Mouse (Mus musculus) spleen, postnatal 4 days (tissue): Measurements from ENCODE around the gene Hadhb.
A peak's percentile ranks its signal among the peaks of the same experiment; 100 is the strongest.

Experiments used
- DNase-seq, 2 experiments: peaks; one replicate each; pipeline ENCODE4 v3.0.0; 2022; ENCODE audit warnings: low spot score in 2 of 2

Hadhb gene

DNA sequence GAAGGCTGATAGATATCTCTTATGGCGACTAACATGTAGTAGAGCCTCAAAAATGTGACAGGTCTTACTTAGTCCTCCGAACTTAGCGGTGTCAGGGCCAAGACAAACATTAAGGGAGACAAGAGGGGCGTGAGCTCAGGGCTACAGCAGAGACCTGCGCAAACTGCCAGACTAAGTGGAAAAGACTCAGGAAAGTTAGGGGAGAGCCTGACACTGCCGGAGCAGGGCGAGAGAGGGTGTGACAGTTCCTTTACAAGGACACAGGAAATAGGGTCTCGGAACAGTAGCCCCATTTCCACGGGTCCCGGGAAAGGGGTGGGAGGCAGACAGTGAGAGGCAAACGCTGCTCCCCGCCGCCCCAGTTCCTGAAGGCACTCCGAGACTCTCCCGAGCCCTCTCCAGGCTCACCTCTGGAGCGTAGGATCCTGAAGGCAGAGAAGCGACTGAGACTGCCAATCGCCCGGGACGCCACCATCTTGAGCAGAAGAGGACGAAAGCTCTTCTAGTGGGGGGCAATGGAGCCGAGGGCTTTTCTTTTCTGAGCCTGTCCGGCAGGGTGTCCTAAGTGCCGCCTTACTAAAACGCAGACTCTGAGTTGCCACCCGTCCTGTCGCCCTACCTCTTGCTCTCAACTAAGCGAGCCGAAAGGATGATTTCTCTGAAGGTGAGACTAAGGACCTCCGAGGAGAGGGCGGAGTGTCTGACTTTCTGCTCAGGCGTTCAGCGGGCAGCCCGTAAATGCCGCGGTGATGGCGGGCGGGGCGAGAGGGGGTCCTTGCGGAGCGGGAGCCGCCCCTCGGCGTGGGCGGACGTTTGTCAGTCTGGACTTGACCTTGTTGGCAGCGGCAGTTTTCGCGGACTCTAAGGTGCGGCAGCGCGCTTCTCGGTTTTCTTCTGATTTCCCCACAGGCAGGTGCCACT, at the start of gene Hadhb, which contains the start of gene Hadha:
Hadhb (plus strand) TSS at position 775 of the 921 bp plus-strand sequence.
Hadha (minus strand) TSS at position 689 of the 921 bp plus-strand sequence.
- peak; percentile 94 to 98 for DNase-seq

GRCm38 (mm10) chr5:30105668-30106300, 49.3 kb upstream of the Hadhb start, which contains the start of gene 3110082J24Rik:
Gene 3110082J24Rik, minus strand, starts transcription at chr5:30106086.
- peak in 1 of 2 experiments; percentile 11 for DNase-seq

GRCm38 (mm10) chr5:30106756-30107155, 48.3 kb upstream of the Hadhb start:
- DNase-seq = no peak

GRCm38 (mm10) chr5:30107186-30107585, 47.9 kb upstream of the Hadhb start:
- DNase-seq = no peak

DNA sequence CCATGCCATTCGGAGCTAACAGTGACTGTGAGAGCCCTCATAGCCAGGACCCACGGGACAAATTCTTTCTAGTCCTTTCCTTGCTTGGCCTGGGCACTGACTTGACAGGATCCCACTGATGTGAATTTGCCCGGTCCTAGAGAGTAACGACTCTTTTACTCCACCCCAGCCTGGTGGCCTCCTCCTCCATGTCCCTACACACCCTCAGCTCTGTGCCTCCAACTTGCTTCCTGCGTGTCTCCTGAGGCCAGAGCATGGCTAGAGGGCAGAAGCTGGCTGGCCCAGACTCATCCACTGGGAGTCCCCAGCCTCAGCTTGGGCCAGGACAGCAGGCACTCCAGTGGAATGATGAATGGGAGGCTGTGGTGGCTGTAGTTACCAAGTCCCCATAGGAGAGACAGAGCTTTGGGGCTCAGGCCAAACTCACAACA, 47.4 kb upstream of the Hadhb start:
- DNase-seq = no peak

DNA sequence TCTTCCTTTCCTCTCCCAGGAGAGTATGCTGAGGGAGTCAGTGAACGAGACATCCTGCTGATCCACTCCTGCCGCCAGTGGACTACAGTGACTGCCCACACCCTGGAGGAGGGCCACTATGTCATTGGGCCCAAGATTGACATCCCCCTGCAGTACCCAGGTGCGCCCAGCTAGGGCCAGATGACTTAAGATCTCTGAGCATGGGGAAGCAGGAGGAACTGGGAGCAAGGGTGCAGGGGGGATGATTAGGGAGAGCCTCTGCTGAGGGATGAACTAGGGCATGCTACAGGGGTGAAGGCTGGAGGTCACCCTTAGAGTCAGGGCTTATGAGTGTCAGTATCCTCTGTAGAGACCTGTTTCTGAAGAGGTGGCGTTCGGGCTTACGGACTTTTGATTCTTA, 46.8 kb upstream of the Hadhb start:
- DNase-seq = no peak

GRCm38 (mm10) chr5:30109899-30110298, 45.1 kb upstream of the Hadhb start:
- DNase-seq = no peak

DNA sequence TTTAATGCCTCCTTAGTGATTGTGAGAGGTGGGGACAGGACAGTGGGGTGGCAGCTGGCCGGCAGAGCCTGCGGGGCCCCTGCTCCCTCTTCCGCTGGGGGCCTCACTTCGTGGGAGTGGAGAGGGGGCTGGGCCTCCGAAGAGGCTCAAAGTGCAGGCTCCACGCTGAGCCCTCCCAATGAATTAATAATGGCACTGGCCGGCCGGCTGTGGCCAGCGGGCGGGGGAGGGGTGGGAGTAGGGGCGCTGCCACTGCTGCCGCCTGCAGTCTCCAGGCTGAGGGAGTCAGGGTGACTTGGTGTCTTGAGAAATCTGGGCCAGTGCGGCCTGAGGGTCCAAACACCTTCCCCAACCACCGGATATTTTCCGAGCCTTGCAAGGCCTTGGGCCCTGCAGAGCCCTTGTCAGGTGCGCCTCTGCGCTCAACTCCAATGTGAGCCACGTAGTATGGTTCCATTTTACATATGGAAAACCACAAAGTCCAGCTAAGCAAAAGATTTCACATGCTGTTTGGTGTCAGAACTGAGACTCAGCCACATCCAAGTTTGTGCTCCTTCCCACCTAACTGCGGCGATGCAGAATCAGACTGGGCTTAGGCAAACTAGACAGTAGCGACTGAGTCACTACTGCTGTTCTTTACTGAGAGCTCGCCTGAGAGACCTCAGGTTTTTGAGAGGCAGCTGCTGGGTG, 44.5 kb upstream of the Hadhb start:
- DNase-seq = no peak

GRCm38 (mm10) chr5:30111126-30111525, 43.9 kb upstream of the Hadhb start:
- DNase-seq = no peak

DNA sequence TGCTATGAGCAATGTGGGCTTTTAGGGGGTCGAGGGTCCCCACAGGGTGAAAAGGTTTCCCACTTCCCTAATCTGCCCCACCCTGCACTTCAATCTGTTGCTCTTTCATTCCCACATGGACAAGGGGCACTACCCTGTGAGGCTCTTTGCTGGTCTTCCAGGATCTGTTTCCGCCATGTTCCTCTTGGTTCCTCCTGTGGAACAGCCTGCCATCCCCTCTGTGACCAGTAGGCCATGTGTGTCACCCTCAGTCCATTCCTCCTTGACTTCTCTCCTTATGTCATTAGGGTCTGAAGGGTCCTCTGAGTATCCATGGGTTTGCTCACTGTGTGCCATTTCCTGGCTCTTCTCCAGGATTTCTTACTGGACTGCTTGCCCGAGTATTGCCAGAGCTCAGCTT, 43.3 kb upstream of the Hadhb start:
- no peak for DNase-seq

GRCm38 (mm10) chr5:30112533-30113068, 42.4 kb upstream of the Hadhb start:
- no peak for DNase-seq

DNA sequence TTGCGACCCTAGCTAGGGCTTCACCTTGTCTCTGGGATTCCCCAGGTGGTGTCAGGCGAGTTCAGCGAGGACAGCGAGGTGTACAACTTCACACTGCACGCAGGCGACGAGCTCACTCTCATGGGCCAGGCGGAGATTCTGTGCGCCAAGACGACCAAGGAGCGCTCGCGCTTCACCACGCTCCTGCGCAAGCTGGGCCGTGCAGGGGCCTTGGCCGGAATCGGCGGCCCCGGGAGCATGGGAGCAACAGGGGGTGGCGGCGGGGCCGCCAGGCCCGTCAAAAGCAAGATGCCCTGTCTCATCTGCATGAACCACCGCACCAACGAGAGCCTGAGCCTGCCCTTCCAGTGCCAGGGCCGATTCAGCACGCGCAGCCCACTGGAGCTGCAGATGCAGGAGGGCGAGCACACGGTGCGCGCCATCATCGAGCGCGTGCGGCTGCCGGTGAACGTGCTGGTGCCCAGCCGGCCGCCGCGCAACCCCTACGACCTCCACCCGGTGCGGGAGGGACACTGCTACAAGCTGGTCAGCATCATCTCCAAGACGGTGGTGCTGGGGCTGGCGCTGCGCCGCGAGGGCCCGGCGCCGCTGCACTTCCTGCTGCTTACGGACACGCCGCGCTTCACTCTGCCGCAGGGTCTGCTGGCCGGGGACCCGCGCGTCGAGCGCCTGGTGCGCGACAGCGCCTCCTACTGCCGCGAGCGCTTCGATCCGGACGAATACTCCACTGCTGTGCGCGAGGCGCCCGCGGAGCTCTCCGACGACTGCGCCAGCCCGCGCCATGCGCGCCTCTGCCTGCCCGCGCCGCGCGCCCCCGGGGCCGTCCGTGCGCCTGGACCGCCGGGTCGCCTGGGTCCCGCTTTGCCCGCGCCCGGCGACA, 40.9 kb upstream of the Hadhb start:
- peak; percentile 66 to 86 for DNase-seq

DNA sequence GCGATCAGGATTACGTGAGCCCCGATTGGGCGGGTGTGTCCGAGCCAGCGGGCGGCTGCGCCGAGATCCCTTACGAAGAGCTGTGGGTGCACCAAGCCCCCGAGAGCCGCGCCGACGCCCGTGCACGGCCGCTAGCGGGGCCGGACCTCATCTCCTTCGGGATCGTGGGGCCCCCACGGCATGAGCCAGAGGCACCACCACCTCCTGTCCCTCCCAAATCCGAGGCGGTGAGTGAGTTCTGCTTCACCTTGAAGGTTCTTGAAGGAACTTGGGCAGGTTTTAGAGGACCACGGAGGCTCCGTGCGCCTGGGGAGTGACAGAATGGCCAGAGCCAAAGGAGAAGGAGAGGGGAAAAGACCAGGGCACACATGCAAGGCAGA, 40.3 kb upstream of the Hadhb start:
- no peak for DNase-seq

DNA sequence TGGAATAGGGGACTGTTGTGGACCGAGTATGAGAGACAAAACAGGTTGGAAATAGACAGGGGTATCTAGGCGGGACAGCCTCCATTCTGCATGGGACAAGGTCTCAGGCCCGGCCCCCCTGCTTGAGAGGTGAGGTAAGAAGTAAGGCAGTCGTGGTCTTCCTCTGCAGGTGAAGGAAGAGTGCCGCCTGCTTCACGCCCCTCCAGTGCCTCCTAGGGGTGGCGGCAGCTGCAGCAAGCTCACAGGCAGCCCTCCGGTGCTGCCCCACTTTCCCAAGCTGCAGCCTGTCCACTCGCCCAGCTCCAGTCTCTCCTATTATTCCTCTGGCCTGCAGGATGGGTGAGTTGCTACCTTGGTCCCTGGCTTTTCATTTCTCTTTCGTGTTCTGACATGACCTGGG, 39.3 kb upstream of the Hadhb start:
- DNase-seq = no peak

GRCm38 (mm10) chr5:30118018-30118417, 37.0 kb upstream of the Hadhb start:
- DNase-seq = no peak

- DNase-seq = no peak
These were observed 35.9 kb upstream of the Hadhb start for GRCm38 (mm10) chr5:30119163-30119562.

DNA sequence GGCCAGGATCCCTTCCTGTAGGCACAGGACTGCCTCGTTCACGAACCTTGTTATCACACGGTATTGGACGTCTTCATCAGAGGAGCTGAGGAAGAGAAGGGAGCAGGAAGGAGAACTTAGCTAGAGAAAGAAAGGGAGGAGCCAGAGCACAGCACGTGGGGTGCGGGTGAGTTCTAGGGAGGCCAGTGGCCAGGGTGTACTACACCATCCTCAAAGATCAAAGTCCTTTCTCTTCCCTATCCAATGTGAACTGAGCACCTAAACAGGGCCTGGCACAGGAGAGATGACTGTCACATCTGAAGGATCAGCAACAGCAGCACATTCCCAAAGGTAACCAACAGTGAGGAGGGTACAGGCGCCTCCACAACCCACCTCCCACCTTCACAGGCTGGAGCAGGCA, 34.9 kb upstream of the Hadhb start:
- no peak for DNase-seq

DNA sequence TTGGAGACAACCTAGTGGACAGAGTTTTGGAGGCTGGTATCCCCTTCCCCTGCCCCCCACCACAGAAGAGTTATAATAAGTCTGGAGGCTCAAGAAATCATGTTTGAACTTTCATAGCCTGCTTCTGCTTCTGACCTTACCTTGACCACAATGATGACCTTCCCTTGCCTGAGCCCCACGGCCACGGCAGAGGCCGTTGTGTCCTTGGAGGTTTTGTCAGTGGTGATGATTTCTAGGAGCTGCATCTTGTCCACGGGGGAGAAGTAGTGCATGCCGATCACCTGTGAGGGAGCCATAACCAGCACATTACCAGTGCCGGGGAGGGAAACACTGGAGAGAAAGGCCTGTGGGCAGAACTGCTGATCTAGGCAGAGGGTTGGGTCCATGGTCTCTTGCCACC, 32.6 kb upstream of the Hadhb start:
- no peak for DNase-seq

DNA sequence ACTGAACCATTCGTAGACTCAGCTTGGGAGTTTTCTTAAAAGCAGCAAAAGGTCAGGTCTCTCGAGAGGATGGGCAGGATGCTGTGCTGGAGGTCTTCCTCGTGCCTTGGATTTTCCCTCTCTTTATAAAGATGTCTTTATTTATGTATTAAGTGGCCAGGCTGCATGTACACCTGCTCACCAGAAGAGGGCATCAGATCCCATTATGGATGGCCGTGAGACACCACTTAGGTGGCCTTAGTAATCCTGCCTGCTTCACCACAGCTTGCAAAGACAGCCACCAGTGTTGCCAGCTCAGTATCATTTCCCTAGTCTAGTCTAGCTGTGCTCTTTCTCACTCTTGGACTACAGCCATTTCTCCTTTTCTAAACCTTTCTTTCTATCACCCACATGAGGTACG, 29.5 kb upstream of the Hadhb start:
- no peak for DNase-seq

GRCm38 (mm10) chr5:30126756-30127155, 28.3 kb upstream of the Hadhb start:
- DNase-seq = no peak
